Mouse (Mus musculus) adrenal gland, adult 10 weeks (tissue): ENCODE data around the gene Nxph3. TPM values are rescaled to one million over a fixed set of nuclear protein-coding genes. Genes with fewer than 3 reads are reported as not detected.

Source experiments
- polyA plus RNA-seq: library from polyadenylated mRNA; stranded (reverse); fragments of 350-450 nt; fragmentation: Illumina TruSeq; extraction: RNeasy Lipid Tissue Mini Kit (QIAGEN cat#74804); gene quantifications from one replicate; pipeline ENCODE4 v1.2.3, GENCODE M21; 2014; ENCODE audit warnings: low read depth, low replicate concordance

Nxph3 gene
- not detected for polyA plus RNA-seq

GRCm38 (mm10) chr11:95514298-95514861 lies at the start of gene Nxph3:
Nxph3 (minus strand) TSS chr11:95514570.

Other genes starting within 250 kb of the Nxph3 start
- 44.8 TPM for gene Kat7, start 204.3 kb downstream of the Nxph3 start, polyA plus RNA-seq
- gene Fam117a, start 177.6 kb downstream of the Nxph3 start, polyA plus RNA-seq, result 2.0 TPM
- gene Slc35b1, start 129.9 kb downstream of the Nxph3 start, polyA plus RNA-seq, result 48.8 TPM
- 280 TPM for gene Spop, start 100.5 kb downstream of the Nxph3 start, polyA plus RNA-seq
- 0.29 TPM for gene Ngfr, start 73.2 kb upstream of the Nxph3 start, polyA plus RNA-seq
- gene Phb, start 152.4 kb upstream of the Nxph3 start, polyA plus RNA-seq, result 21.1 TPM
- 24.7 TPM for gene Zfp652, start 198.1 kb upstream of the Nxph3 start, polyA plus RNA-seq
- 0.23 TPM for gene B130006D01Rik, start 209.0 kb upstream of the Nxph3 start, polyA plus RNA-seq